Mouse (Mus musculus) urinary bladder, adult 2 months (tissue): ENCODE results near the gene Crlf1. TPM values are rescaled to one million over a fixed set of nuclear protein-coding genes. Genes with fewer than 3 reads are reported as not detected.

Experiments
- DNase-seq: peaks from one replicate; pipeline ENCODE4 v3.0.0; 2022; ENCODE audit warnings: low spot score
- polyA plus RNA-seq: library from polyadenylated mRNA; depleted of rRNA; stranded (reverse); fragments of >200 nt; gene quantifications from 2 replicates; pipeline ENCODE4 v1.2.3, GENCODE M21; 2012; rRNA removed

The Crlf1 gene
- 0.40 and 0.41 TPM in 2 replicates for polyA plus RNA-seq

DNA sequence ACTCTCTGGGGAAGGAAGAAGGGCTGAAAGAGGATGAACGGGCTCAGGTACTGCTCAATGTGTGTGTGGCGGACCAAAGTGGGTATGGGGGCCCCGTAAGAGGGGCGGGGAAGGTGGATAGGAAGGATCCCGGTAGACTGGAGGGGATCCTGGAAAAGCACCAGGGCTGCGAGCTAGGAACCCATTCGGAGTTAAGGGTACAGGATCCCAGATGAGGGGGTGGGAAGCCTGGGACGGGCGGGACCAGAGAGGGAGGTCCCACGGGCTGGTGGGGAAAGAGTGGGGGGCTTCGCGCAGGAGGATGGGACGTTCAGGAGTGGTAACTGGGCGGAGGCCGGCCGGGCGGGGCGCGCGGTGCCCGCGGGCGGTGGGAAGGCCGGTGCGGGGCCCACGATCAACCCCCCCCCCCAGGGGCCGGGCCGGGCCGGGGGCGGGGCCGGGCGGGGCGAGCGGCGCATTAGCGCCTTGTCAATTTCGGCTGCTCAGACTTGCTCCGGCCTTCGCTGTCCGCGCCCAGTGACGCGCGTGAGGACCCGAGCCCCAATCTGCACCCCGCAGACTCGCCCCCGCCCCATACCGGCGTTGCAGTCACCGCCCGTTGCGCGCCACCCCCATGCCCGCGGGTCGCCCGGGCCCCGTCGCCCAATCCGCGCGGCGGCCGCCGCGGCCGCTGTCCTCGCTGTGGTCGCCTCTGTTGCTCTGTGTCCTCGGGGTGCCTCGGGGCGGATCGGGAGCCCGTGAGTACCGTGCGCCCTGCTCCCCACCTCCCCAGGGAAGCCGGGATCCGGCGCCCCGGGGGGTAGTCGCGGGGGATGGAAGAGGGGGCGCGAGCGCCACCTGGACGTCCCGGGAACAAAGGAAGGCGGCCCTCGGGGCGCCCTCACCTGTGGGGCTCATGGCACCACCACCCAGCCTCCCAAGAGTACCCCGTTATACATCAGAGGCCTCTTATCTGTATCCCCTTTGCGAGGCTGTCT lies at the start of gene Crlf1:
Gene Crlf1, plus strand, starts transcription at position 495 of the 977 bp plus-strand sequence.
- no peak for DNase-seq

DNA sequence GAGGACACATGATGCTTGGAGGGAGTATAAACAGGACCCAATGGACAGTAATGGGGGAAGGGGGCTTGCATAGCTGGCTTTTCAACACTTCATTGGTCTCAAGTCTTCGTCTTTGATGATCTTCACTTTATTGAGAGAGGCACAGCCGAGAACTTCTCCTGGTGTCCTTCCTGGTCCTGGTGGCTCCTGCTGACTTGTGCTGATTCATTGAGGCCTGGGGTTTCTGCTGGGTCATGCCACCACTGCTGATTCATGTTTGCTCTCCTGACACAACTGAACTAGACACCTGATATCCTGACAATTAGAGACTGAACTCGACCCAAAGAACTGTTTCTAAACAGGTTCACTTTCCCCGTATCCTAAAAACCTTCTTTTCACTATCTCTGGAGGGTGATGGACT lies 49.6 kb upstream of the Crlf1 start:
- no peak for DNase-seq

GRCm38 (mm10) chr8:70445988-70446387 lies 47.0 kb upstream of the Crlf1 start:
- DNase-seq, result no peak

DNA sequence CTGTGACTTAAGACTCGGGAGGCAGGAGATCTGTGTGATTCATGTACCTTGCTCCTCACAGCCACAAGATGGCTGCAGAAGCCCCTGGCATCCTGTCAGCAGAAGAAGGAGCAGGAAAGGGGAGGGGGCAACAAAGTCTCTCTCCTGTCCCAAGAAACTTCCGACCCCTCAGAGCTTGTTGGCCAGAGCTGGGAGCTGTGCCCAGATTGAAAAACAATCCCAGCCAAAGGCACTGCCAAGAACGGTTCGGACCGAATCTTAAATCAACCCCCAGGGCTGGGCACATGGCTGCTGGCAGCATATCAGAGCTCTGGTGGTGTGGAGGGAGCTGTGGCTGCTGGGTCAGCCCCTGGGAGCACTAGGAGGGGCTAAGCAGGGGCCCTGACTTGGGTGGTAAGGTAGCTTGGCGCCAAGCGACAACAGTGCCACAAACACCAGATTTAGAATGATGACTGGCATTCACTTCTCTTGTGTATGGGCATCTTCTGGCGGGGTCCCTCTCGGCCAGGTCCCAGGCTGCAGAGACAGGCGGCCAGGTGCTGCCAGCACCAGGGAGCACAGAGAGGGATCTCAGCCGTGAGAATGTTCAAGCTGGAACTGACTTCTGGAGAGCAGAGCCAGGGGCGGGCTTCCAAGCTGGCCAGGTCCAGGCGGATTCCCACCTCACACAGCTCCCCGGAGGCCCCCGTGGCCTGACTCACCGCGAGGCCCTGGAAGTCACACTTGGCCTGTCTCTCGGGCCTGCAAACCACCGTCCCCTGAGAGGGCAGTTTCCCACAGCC lies 45.1 kb upstream of the Crlf1 start:
- no peak for DNase-seq

DNA sequence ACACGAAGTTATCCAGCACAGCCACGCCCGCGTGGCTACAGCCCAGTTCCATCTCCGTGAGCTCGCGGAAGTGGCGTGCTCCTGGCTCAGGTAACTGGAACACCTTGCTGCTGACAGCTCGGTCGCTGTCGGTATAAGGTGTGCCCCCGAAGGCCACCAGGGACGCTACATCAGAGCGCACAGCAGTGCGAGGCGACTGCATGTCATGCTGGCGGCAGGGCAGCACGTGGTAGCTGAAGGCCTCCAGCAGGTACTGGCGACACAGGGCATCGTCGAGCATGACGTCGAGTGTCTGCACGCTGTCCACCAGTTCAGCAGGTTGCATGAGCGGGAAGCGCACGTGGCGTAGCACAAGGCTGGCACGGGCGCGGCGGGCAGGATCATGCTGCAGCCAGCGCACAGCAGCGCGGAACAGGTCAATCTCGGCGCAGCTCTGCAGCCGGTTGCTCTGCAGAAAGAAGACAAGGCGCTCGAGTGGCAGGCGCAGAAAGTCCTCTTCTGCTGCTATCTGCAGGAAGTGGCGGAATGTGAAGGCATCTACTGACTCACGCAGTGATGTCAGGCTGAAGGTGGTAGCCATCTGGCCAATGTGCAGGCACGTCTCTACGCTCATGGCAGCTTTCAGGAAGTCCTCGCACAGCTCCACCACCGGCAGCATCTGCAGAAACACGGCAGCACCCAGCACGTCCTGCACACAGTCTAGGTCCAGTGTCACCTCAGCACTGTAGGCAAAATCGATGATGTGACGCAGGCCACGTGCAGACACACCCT lies 40.6 kb upstream of the Crlf1 start:
- no peak for DNase-seq

DNA sequence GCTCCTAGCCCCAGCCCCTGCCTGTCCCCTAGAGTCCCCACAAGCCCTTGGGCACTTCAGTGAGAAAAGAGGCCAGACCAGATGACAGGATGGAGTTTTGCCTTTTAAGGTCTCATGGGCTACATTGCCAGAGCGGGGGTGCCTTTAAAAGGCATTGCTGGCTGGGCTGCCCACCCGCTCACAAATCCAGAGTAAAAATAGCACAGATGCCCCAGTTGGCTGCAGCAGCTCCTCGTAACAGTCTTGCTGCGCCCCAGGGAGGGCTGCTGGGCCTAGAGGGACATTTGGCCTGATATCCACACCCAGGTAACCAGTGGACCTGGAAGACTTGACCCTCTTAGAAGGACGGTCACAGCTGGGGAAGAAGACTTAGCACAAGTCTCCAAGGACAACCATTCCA lies 39.1 kb upstream of the Crlf1 start:
- no peak for DNase-seq

- no peak for DNase-seq
Measured at GRCm38 (mm10) chr8:70456996-70457395, 36.0 kb upstream of the Crlf1 start.

- DNase-seq, result no peak
Measured at GRCm38 (mm10) chr8:70457882-70458281, 35.1 kb upstream of the Crlf1 start.

DNA sequence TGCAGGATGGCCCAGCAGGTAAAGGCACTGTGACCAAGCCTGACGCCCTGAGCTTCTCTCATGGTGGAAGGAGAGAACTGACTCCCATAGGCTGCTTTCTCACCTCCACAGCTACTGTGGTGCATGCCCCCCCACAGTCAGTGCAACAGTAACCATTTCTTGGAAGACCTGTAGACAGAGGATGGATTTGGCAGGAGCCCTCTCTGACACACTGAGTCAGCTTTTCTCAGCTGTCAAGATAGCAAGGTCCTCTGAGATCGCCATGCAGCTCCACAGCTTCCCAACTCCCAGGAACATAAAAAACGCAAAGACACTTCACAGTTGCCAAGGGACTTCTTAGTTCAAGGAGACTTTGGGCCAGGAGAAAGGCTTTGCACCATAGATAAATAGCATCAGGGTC lies 34.5 kb upstream of the Crlf1 start:
- no peak for DNase-seq

GRCm38 (mm10) chr8:70459636-70460035 lies 33.3 kb upstream of the Crlf1 start:
- no peak for DNase-seq

GRCm38 (mm10) chr8:70460199-70460598 lies 32.8 kb upstream of the Crlf1 start:
- DNase-seq, result no peak

DNA sequence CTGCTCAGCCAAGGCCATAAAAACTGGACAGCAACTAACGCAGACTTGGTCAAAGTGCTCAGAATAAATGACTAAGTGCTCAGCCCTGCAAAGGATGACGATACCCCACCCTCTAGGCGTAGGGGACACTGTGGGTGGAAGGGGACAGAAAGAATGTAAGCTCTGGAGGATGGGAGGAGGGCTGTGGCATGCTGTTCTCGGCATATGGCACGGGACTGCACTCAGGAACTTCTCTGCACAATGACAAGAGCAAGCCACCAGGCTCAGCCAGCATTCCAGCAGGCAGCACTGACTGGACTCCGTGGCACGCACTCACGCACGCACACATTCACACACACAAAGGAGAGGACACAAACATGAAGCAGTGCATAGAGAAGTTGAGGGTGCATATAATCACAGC lies 32.4 kb upstream of the Crlf1 start:
- DNase-seq, result no peak

GRCm38 (mm10) chr8:70461765-70462515 lies 31.0 kb upstream of the Crlf1 start:
- no peak for DNase-seq

DNA sequence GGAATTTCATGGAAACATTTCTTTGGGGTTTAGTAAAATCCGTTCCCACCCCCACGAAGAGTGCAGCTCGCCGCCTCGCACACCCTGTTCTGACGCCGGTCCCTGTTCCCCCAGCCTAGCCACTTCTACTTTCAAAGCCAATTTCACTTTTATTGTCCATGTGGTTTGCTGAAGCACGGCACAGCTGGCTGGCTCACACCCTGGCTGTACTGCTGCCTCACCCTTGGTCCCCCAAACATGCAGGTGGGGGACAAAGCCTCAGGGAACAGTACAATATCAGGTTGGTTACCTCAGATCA lies 30.5 kb upstream of the Crlf1 start:
- DNase-seq, result no peak

DNA sequence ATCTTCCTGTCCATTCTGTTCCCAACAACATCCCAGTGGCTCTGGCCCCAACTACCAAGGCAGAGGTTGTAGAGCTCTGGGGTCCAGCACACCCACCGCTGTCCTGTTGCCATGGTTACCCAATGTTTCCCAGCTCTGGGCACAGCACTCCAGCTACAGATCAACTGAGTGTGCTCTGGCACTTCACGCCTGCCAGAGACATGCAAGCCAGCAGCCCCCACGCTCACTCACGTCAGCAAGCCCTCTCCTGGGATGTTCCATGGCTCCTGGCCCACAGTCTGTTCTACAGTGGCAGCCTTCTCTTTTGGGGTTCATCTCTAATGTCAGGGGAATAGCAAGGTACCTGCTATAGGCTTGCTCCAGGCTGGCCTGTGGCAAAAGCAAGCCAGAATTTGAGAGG lies 29.7 kb upstream of the Crlf1 start:
- no peak for DNase-seq

DNA sequence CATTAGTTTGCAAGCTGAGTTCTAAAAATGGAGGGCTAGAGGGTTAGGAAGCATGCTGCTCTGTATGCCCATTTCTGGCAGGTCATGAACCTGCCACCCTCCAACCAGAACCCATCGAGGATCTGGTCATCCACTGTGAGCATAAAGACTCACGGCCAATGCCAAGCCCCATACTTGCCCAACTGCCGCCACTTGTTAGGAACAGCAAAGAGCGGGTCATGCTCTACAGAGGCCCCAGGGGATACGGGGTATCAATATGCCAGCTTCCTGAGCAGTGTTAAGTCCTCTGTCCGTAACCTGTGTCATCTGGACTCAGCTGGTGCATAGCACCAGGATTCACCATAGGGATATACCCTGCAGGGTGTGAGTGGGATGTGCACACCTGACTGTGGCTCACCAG lies 28.8 kb upstream of the Crlf1 start:
- DNase-seq, result no peak

GRCm38 (mm10) chr8:70465701-70466100 lies 27.3 kb upstream of the Crlf1 start:
- DNase-seq, result no peak

- DNase-seq, result no peak
Measured at GRCm38 (mm10) chr8:70466305-70466704, 26.7 kb upstream of the Crlf1 start.

DNA sequence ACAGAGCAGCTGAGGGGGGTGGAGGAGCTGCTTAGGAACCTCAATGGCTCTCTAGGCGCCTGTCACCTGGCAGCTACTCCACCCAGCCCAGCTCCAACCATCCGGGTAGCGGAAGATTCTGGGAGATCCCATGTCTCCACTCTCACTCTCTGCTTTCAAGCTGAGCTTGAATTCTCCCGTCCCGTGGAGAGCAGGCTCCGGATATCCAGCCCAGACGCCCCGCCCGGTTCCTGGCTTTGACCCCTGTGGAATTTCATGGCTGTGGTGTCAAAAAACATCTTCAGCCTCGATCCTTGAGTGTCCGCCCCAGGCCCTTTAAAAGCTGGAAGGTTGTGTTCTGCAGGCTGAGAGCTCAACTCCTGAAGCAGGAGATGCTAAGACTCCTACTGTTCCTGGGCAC lies 26.2 kb upstream of the Crlf1 start:
- DNase-seq, result no peak

GRCm38 (mm10) chr8:70467229-70467725 lies 25.7 kb upstream of the Crlf1 start:
- no peak for DNase-seq

DNA sequence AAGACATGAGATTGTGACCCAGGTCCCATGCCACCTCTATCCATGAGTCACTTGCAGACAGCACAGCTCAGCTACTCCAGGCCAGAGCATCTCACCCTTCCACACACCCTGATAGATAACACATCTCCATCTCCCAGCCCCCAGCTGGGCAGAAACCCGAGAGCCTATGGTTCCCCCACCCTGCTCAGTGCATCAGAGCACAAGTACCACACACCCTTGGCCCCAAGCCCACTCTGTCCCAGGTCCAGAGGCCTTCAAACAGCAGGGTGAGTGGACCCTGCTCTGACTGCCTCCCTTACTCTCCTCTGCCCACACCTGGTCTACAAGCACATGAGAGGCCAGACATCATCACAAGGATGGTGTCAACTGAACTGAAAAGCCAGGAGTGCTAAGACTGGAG lies 25.1 kb upstream of the Crlf1 start:
- no peak for DNase-seq
